Mouse (Mus musculus) stomach, postnatal 0 days (tissue): ENCODE measurements around the gene Bysl.

Source experiments
- CTCF ChIP-seq: IDR thresholded peaks from 2 replicates; pipeline ENCODE4 v1.5.1; 2016; ENCODE audit warnings: antibody characterized with exemption, low read depth, mild to moderate bottlenecking, moderate library complexity
- EP300 ChIP-seq: optimal IDR thresholded peaks from 2 replicates; pipeline ENCODE3; 2016; ENCODE audit warnings: antibody characterized with exemption

DNA sequence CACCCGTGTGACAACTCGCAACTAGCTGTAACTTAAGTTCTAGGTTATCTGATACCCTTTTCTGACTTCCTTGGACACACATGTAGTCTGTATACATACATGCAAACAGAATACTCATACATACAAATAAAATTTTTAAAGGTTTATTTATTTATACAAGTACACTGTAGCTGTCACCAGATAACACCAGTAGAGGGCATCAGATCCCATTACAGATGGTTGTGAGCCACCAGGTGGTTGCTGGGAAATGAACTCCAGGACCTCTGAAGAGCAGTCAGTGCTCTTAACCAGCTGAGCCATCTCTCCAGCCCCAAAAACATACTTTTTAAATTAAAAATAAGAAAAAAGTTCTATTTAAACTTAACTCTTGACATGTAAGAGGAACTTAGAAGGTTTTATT, 31.7 kb upstream of the Bysl start:
- TF ChIP-seq EP300 (no peak), CTCF (peak; percentile 36)
